Mouse (Mus musculus) erythroblast, embryonic 14.5 days (primary cell): Measurements from ENCODE around the gene Adar. TPM values are rescaled to one million over a fixed set of nuclear protein-coding genes. Genes with fewer than 3 reads are reported as not detected.

Experiments
- H3K27me3 ChIP-seq: 2 replicates; pipeline ENCODE4 v1.6.1; 2012; ENCODE audit warnings: inconsistent platforms; ENCODE audit not compliant: control insufficient read depth
- H3K36me3 ChIP-seq: 2 replicates; pipeline ENCODE4 v1.6.1; 2012; ENCODE audit warnings: mild to moderate bottlenecking, inconsistent platforms; ENCODE audit not compliant: control insufficient read depth
- H3K4me1 ChIP-seq: 2 replicates; pipeline ENCODE4 v1.6.1; 2012; ENCODE audit warnings: inconsistent platforms; ENCODE audit not compliant: control insufficient read depth
- H3K4me3 ChIP-seq: replicated peaks from 2 replicates; pipeline ENCODE3; 2012; ENCODE audit warnings: moderate library complexity, mild to moderate bottlenecking, inconsistent platforms
- H3K9me3 ChIP-seq: 2 replicates; pipeline ENCODE4 v1.6.1; 2012; ENCODE audit warnings: low read length, inconsistent platforms, mixed read lengths; ENCODE audit not compliant: control insufficient read depth
- GATA1 ChIP-seq: IDR thresholded peaks from 2 replicates; pipeline ENCODE4 v1.6.1; 2012; ENCODE audit warnings: low read length, inconsistent platforms, mixed read lengths
- TAL1 ChIP-seq: IDR thresholded peaks from 3 replicates; pipeline ENCODE4 v1.6.1; 2012; ENCODE audit warnings: low read length, inconsistent platforms, mixed read lengths
- polyA plus RNA-seq: library from polyadenylated mRNA; stranded (reverse); fragments of >175 nt; gene quantifications from 2 replicates; pipeline ENCODE4 v1.2.3, GENCODE M21; 2012

Adar gene
- polyA plus RNA-seq, 1 experiment = 0.67 TPM

- no peaks in the 10 kb centered on the region for H3K9me3 ChIP-seq
- TF ChIP-seq TAL1 = no peak
- no peak for TF ChIP-seq GATA1
- no peak overlapping the region for H3K4me3 ChIP-seq
- peaks cover 24% of the 10 kb centered on the region for H3K4me1 ChIP-seq
- no peaks in the 10 kb centered on the region for H3K27me3 ChIP-seq
- no peaks in the 10 kb centered on the region for H3K36me3 ChIP-seq
These were observed 12.2 kb downstream of the Adar start for GRCm38 (mm10) chr3:89727028-89727427.

- Histone ChIP-seq H3K27me3 (no peaks in the 10 kb centered on the region), H3K4me3 (no peak overlapping the region), H3K9me3 (no peaks in the 10 kb centered on the region), H3K4me1 (peaks cover 33% of the 10 kb centered on the region), H3K36me3 (peaks cover 6% of the 10 kb centered on the region)
- TF ChIP-seq TAL1 (no peak), GATA1 (no peak)
These were observed 14.0 kb downstream of the Adar start for GRCm38 (mm10) chr3:89728848-89729247.

- Histone ChIP-seq H3K27me3 (no peaks in the 10 kb centered on the region), H3K36me3 (peaks cover 23% of the 10 kb centered on the region), H3K9me3 (no peaks in the 10 kb centered on the region), H3K4me3 (peak overlapping the region; percentile 77), H3K4me1 (peaks cover 33% of the 10 kb centered on the region)
- TF ChIP-seq GATA1 (no peak), TAL1 (no peak)
These were observed 15.8 kb downstream of the Adar start for GRCm38 (mm10) chr3:89730350-89731331.

- no peaks in the 10 kb centered on the region for H3K27me3 ChIP-seq
These were observed 17.3 kb downstream of the Adar start for GRCm38 (mm10) chr3:89732091-89732490.

GRCm38 (mm10) chr3:89738509-89738908 lies 23.7 kb downstream of the Adar start:
- peaks cover 94% of the 10 kb centered on the region for H3K36me3 ChIP-seq
- H3K4me3 ChIP-seq = no peak overlapping the region
- H3K9me3 ChIP-seq = no peaks in the 10 kb centered on the region
- H3K4me1 ChIP-seq = peaks cover under 1% of the 10 kb centered on the region; the same call in 1 of the 2 replicates
- H3K27me3 ChIP-seq = no peaks in the 10 kb centered on the region
- no peak for TF ChIP-seq TAL1

More at GRCm38 (mm10) chr3:89732091-89732490, 17.3 kb downstream of the Adar start:
- Histone ChIP-seq H3K36me3 (peaks cover 37% of the 10 kb centered on the region), H3K4me1 (peaks cover 31% of the 10 kb centered on the region), H3K4me3 (peak overlapping the region; percentile 25), H3K9me3 (no peaks in the 10 kb centered on the region)
- no peak for TF ChIP-seq TAL1
- TF ChIP-seq GATA1 = no peak

GRCm38 (mm10) chr3:89752307-89752706 lies 37.5 kb downstream of the Adar start:
- Histone ChIP-seq H3K27me3 (no peaks in the 10 kb centered on the region), H3K36me3 (peaks cover 44% of the 10 kb centered on the region), H3K4me1 (no peaks in the 10 kb centered on the region), H3K9me3 (no peaks in the 10 kb centered on the region), H3K4me3 (no peak overlapping the region)
- TF ChIP-seq TAL1 = no peak
- no peak for TF ChIP-seq GATA1

GRCm38 (mm10) chr3:89755283-89755682 lies 40.5 kb downstream of the Adar start:
- Histone ChIP-seq H3K9me3 (no peaks in the 10 kb centered on the region), H3K27me3 (no peaks in the 10 kb centered on the region; the same call in 1 of the 2 replicates), H3K4me3 (no peak overlapping the region), H3K36me3 (peaks cover 16% of the 10 kb centered on the region), H3K4me1 (no peaks in the 10 kb centered on the region)
- TF ChIP-seq GATA1 (no peak), TAL1 (no peak)

GRCm38 (mm10) chr3:89757851-89758250 lies 43.0 kb downstream of the Adar start:
- Histone ChIP-seq H3K4me1 (no peaks in the 10 kb centered on the region), H3K4me3 (no peak overlapping the region)

GRCm38 (mm10) chr3:89759786-89760185 lies 45.0 kb downstream of the Adar start:
- TF ChIP-seq GATA1 (no peak), TAL1 (no peak)
- Histone ChIP-seq H3K4me1 (no peaks in the 10 kb centered on the region; the same call in 1 of the 2 replicates), H3K36me3 (no peaks in the 10 kb centered on the region), H3K9me3 (no peaks in the 10 kb centered on the region), H3K4me3 (no peak overlapping the region), H3K27me3 (peaks cover 25% of the 10 kb centered on the region)

More at GRCm38 (mm10) chr3:89757851-89758250, 43.0 kb downstream of the Adar start:
- Histone ChIP-seq H3K9me3 (no peaks in the 10 kb centered on the region), H3K27me3 (peaks cover 8% of the 10 kb centered on the region), H3K36me3 (no peaks in the 10 kb centered on the region)
- TF ChIP-seq GATA1 = no peak
- no peak for TF ChIP-seq TAL1
